Mouse (Mus musculus) liver, embryonic 13.5 days (tissue): ENCODE data around the gene Ap2s1. TPM values are rescaled to one million over a fixed set of nuclear protein-coding genes. Genes with fewer than 3 reads are reported as not detected.

Experiments used
- ATAC-seq: fragments of 200-750 bp; cut with Nextera tagmentation; 2 replicates; pipeline ENCODE4 v1.8.0; 2017; ENCODE audit warnings: low read depth, mild to moderate bottlenecking, moderate number of reproducible peaks, moderate library complexity
- DNase-seq: peaks from one replicate; pipeline ENCODE4 v3.0.0; 2022
- H3K27ac ChIP-seq: fragments of 300-500 bp; sonication (generic); 2 replicates; pipeline ENCODE4 v1.5.1; 2015; ENCODE audit warnings: moderate library complexity, mild to moderate bottlenecking, inconsistent platforms
- H3K27me3 ChIP-seq: fragments of 300-500 bp; sonication (generic); 2 replicates; pipeline ENCODE4 v1.6.1; 2015; ENCODE audit warnings: mild to moderate bottlenecking, inconsistent platforms
- H3K36me3 ChIP-seq: fragments of 300-500 bp; sonication (generic); 2 replicates; pipeline ENCODE4 v1.6.1; 2015; ENCODE audit warnings: mild to moderate bottlenecking, inconsistent platforms
- H3K4me1 ChIP-seq: fragments of 300-500 bp; sonication (generic); replicated peaks from 2 replicates; pipeline ENCODE4 v1.6.1; 2015; ENCODE audit warnings: inconsistent platforms
- H3K4me2 ChIP-seq: fragments of 300-500 bp; sonication (generic); 2 replicates; pipeline ENCODE4 v1.6.1; 2015; ENCODE audit warnings: inconsistent platforms, mild to moderate bottlenecking, moderate library complexity
- H3K4me3 ChIP-seq: fragments of 300-500 bp; sonication (generic); replicated peaks from 2 replicates; pipeline ENCODE4 v1.5.1; 2015; ENCODE audit warnings: mild to moderate bottlenecking, inconsistent platforms
- H3K9ac ChIP-seq: fragments of 300-500 bp; sonication (generic); 2 replicates; pipeline ENCODE4 v1.6.1; 2015; ENCODE audit warnings: mild to moderate bottlenecking, inconsistent platforms
- H3K9me3 ChIP-seq: fragments of 300-500 bp; sonication (generic); replicated peaks from 2 replicates; pipeline ENCODE4 v1.6.1; 2016; ENCODE audit warnings: inconsistent platforms
- WGBS: fragments of 180-500 bp; shearing (Covaris S2); methylation state at CpG from one replicate; pipeline ENCODE4 v1.1.7; 2015; ENCODE audit not compliant: insufficient replicate concordance; 5-methylcytosine and 5-hydroxymethylcytosine counted together
- polyA plus RNA-seq: library from polyadenylated mRNA; unstranded; fragments of >200 nt; fragmentation: Nextera tagmentation; extraction: Ambion mirVana; gene quantifications from 2 replicates; pipeline ENCODE4 v1.2.1, GENCODE M21; 2015

Ap2s1 gene
- polyA plus RNA-seq, 1 experiment from 2014 or later: 202 TPM

- H3K4me2 ChIP-seq: peak overlapping the region; percentile 85
- no peaks in the 10 kb centered on the region for H3K27me3 ChIP-seq
- peak overlapping the region; percentile 99 for H3K9ac ChIP-seq
- H3K36me3 ChIP-seq: peaks cover 29% of the 10 kb centered on the region
- ATAC-seq (no peak), DNase-seq (no peak)
- H3K4me3 ChIP-seq: peak overlapping the region; percentile 100
- 0% methylated on average over 10 of the region's 10 CpGs for WGBS
- peak overlapping the region; percentile 99 for H3K27ac ChIP-seq
- H3K9me3 ChIP-seq: no peaks in the 10 kb centered on the region
- peaks cover 47% of the 10 kb centered on the region for H3K4me1 ChIP-seq
Measured at GRCm38 (mm10) chr7:16781555-16781815, 43.3 kb downstream of the Ap2s1 start.

GRCm38 (mm10) chr7:16781816-16782554, 43.8 kb downstream of the Ap2s1 start:
- ATAC-seq (no peak), DNase-seq (peak; percentile 18)
- H3K27ac ChIP-seq: peak overlapping the region; percentile 99

GRCm38 (mm10) chr7:16782555-16783125, 44.4 kb downstream of the Ap2s1 start:
- Histone ChIP-seq H3K27ac (peak overlapping the region; percentile 99), H3K4me3 (peak overlapping the region; percentile 100), H3K9me3 (no peaks in the 10 kb centered on the region), H3K27me3 (no peaks in the 10 kb centered on the region), H3K36me3 (peaks cover 41% of the 10 kb centered on the region), H3K4me1 (peaks cover 56% of the 10 kb centered on the region), H3K9ac (peak overlapping the region; percentile 99), H3K4me2 (peak overlapping the region; percentile 85)
- no peak for DNase-seq
- no peak for ATAC-seq
- under 1% methylated on average over 11 of the region's 11 CpGs for WGBS

More at GRCm38 (mm10) chr7:16781816-16782554, 43.8 kb downstream of the Ap2s1 start:
- H3K4me3 ChIP-seq: peak overlapping the region; percentile 100
- H3K9me3 ChIP-seq: no peaks in the 10 kb centered on the region
- peaks cover 52% of the 10 kb centered on the region for H3K4me1 ChIP-seq
- no peaks in the 10 kb centered on the region for H3K27me3 ChIP-seq
- whole genome bisulfite sequencing: under 1% methylated on average over 60 of the region's 60 CpGs
- peaks cover 34% of the 10 kb centered on the region for H3K36me3 ChIP-seq
- peak overlapping the region; percentile 85 for H3K4me2 ChIP-seq
- peak overlapping the region; percentile 99 for H3K9ac ChIP-seq

- peaks cover 62% of the 10 kb centered on the region for H3K4me1 ChIP-seq
- H3K4me3 ChIP-seq: peak overlapping the region; percentile 100
- 4% methylated on average over 10 of the region's 10 CpGs for WGBS
- no peaks in the 10 kb centered on the region for H3K27me3 ChIP-seq
- H3K9ac ChIP-seq: peak overlapping the region; percentile 99
- no peaks in the 10 kb centered on the region for H3K9me3 ChIP-seq
- ATAC-seq: peak; percentile 93
- peak overlapping the region; percentile 99 for H3K27ac ChIP-seq
- peak overlapping the region; percentile 85 for H3K4me2 ChIP-seq
- H3K36me3 ChIP-seq: peaks cover 47% of the 10 kb centered on the region
- peak; percentile 88 for DNase-seq
Measured at GRCm38 (mm10) chr7:16783224-16783688, 45.0 kb downstream of the Ap2s1 start.

- H3K9ac ChIP-seq: peak overlapping the region; percentile 99
- WGBS: 32% methylated on average over 17 of the region's 17 CpGs
- peak overlapping the region; percentile 85 for H3K4me2 ChIP-seq
- DNase-seq (no peak), ATAC-seq (no peak)
- H3K36me3 ChIP-seq: peaks cover 53% of the 10 kb centered on the region
- no peaks in the 10 kb centered on the region for H3K27me3 ChIP-seq
- no peaks in the 10 kb centered on the region for H3K9me3 ChIP-seq
- H3K27ac ChIP-seq: peak overlapping the region; percentile 99
- peaks cover 62% of the 10 kb centered on the region for H3K4me1 ChIP-seq
- H3K4me3 ChIP-seq: peak overlapping the region; percentile 100
Measured at GRCm38 (mm10) chr7:16783758-16784415, 45.7 kb downstream of the Ap2s1 start.

GRCm38 (mm10) chr7:16784498-16784976, 46.3 kb downstream of the Ap2s1 start:
- peak; percentile 32 for DNase-seq
- Histone ChIP-seq H3K27me3 (no peaks in the 10 kb centered on the region), H3K9me3 (no peaks in the 10 kb centered on the region), H3K9ac (peak overlapping the region; percentile 99), H3K4me1 (peaks cover 62% of the 10 kb centered on the region), H3K4me3 (peak overlapping the region; percentile 100), H3K36me3 (peaks cover 59% of the 10 kb centered on the region), H3K4me2 (peak overlapping the region; percentile 85), H3K27ac (peak overlapping the region; percentile 99)
- WGBS: 52% methylated on average over 10 of the region's 10 CpGs
- peak; percentile 12; the same call in 1 of the 2 replicates for ATAC-seq

- H3K4me3 ChIP-seq: peak overlapping the region; percentile 100
- peaks cover 54% of the 10 kb centered on the region for H3K4me1 ChIP-seq
- no peak for ATAC-seq
- H3K27me3 ChIP-seq: no peaks in the 10 kb centered on the region
- H3K27ac ChIP-seq: peak overlapping the region; percentile 99
- 74% methylated on average over 8 of the region's 8 CpGs for WGBS
- H3K36me3 ChIP-seq: peaks cover 70% of the 10 kb centered on the region
- H3K9ac ChIP-seq: peak overlapping the region; percentile 99
- no peak for DNase-seq
- peak overlapping the region; percentile 85 for H3K4me2 ChIP-seq
- no peaks in the 10 kb centered on the region for H3K9me3 ChIP-seq
Measured at GRCm38 (mm10) chr7:16785541-16786083, 47.4 kb downstream of the Ap2s1 start.

- H3K27ac ChIP-seq: peak overlapping the region; percentile 41; the same call in 1 of the 2 replicates
- WGBS: 84% methylated on average over 5 of the region's 5 CpGs
- H3K27me3 ChIP-seq: no peaks in the 10 kb centered on the region
- no peaks in the 10 kb centered on the region for H3K9me3 ChIP-seq
- H3K9ac ChIP-seq: no peak overlapping the region
- no peak overlapping the region for H3K4me3 ChIP-seq
- H3K36me3 ChIP-seq: peaks cover 100% of the 10 kb centered on the region
- DNase-seq: no peak
- H3K4me2 ChIP-seq: no peak overlapping the region
- H3K4me1 ChIP-seq: peaks cover 22% of the 10 kb centered on the region
- ATAC-seq: 0 out of 2 replicates have a peak, but pooled peaks have one; percentile 18
Measured at GRCm38 (mm10) chr7:16792316-16792715, 54.1 kb downstream of the Ap2s1 start.

GRCm38 (mm10) chr7:16793010-16793725, 55.0 kb downstream of the Ap2s1 start:
- DNase-seq (no peak), ATAC-seq (no peak; the same call in 1 of the 2 replicates)
- no peaks in the 10 kb centered on the region for H3K27me3 ChIP-seq
- 0 out of 2 replicates have a peak overlapping the region, but pooled peaks have one; percentile 11 for H3K4me3 ChIP-seq
- WGBS: 87% methylated on average over 19 of the region's 19 CpGs
- H3K4me1 ChIP-seq: peaks cover 14% of the 10 kb centered on the region
- peaks cover 100% of the 10 kb centered on the region for H3K36me3 ChIP-seq
- peak overlapping the region; percentile 15; the same call in 1 of the 2 replicates for H3K4me2 ChIP-seq
- peak overlapping the region; percentile 41; the same call in 1 of the 2 replicates for H3K27ac ChIP-seq
- no peak overlapping the region for H3K9ac ChIP-seq
- H3K9me3 ChIP-seq: no peaks in the 10 kb centered on the region

GRCm38 (mm10) chr7:16794886-16795285, 56.7 kb downstream of the Ap2s1 start:
- ATAC-seq (no peak), DNase-seq (no peak)
- Histone ChIP-seq H3K4me2 (no peak overlapping the region), H3K27ac (no peak overlapping the region), H3K9ac (no peak overlapping the region), H3K27me3 (no peaks in the 10 kb centered on the region), H3K4me1 (peaks cover 13% of the 10 kb centered on the region), H3K4me3 (no peak overlapping the region), H3K36me3 (peaks cover 97% of the 10 kb centered on the region), H3K9me3 (no peaks in the 10 kb centered on the region)
- 92% methylated on average over 5 of the region's 5 CpGs for WGBS
